Mouse (Mus musculus) kidney, postnatal 4 days (tissue): Measurements from ENCODE around the gene Baz1a.
A peak's percentile ranks its signal among the peaks of the same experiment; 100 is the strongest.
"Not testable (repeated sequence)": the region's sequence is repeated elsewhere in the genome, so short reads cannot be mapped to it uniquely, and the experiment has no call there.

Experiments
- DNase-seq, 2 experiments: peaks; one replicate each; pipeline ENCODE4 v3.0.0; 2021; ENCODE audit warnings: mixed read lengths in 2 of 2

Baz1a gene

GRCm38 (mm10) chr12:55007361-55008008 is 6.7 kb downstream of the Baz1a start:
- no peak for DNase-seq

DNA sequence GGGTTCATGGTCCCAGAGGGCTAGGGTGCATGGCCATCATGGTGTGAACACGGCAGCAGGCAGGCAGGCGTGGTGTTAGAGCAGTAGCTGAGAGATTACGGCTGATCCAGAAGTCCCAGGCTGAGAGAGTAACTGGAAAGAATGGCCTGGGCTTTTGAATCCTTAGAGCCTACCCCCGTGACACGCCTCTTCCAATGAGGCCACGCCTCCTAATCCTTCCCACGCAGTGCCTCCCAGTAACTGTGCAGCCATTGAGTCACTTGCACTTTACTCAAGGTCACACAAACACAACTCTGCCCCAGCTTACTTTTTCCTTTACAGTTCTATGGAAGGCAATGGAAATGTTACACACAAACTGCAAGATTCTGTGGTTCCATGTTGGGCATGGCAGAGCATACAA is 8.1 kb downstream of the Baz1a start:
- no peak for DNase-seq

DNA sequence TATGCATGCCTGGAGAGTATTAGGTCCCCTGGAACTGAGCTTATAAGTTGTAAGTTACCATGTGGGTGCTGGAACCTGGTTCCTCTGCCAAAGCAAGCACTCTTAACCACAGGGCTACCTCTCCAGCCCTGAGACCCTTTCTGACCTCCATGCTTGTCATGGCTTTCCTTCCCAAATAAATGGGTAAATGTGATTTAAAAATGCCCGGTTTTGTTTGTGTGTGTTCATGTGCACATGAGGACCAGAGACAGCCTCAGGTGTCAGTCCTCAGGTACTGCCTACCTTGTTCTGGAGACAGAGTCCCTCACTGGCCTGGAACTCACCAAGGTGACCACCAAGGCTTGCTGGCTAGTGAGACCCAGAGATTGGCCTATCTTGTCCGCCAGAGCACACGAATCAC is 9.8 kb downstream of the Baz1a start:
- DNase-seq, result no peak

GRCm38 (mm10) chr12:55003843-55004242 is 10.3 kb downstream of the Baz1a start:
- no peak for DNase-seq

DNA sequence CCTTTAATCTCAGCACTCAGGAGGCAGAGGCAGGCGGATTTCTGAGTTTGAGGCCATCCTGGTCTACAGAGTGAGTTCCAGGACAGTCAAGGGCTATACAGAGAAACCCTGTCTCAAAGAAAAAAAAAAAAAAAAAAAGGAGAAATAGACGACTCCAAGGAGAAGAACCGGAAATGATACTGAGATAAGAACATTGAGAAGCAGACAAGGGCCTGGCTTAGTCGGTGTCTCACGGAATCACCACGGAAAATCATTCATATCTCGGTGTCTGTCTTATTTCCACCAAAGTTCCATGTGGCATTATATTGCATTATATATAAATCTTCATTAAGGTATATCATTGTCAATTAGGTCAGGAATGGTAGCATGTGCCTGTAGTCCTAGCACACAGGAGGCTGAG is 11.6 kb downstream of the Baz1a start:
- DNase-seq, result not testable (repeated sequence)

GRCm38 (mm10) chr12:54999016-54999690 is 15.0 kb downstream of the Baz1a start:
- peak in 1 of 2 experiments; percentile 9 for DNase-seq

DNA sequence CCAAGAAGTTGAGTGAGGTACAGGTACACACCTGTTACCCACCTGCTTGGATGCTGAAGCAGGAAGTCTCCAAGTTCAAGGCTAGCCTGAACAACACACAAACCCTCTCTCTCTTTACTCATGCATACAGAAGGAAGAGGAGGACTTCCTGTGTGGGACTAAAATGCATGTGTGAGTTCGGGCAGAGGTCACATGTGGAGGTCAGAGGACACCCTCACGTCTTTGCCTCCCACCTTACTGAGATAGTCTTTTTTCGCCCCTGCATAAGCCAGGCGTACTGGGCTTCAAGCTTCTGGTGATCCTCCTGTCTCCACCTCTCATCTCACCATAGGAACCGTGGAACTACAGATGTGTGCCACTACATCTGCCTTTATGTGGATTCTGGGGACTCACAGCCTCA is 15.7 kb downstream of the Baz1a start:
- no peak for DNase-seq

DNA sequence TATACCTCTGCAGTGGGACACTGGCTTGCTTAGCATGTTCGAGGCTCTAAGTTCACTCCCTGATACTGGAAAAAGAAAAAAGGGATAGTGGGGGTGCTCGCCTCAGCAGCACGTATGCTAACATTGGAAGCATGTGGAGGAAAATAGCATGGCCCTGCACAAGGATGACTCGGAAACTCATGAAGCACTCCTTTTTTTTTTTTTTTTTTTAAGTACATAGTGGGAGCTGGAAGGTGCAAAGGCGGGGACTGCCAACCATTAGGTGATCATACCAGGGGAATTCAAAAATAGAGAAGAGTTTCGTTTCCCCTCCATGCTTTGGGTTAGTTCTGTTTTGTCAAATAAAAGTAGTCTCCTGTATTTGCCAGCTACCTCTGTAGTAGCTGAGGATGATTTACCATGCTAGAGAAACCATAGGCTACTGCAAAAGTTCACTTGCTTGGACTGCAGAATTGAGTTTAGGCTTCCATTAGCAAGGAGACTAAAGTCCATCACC is 17.1 kb downstream of the Baz1a start:
- no peak for DNase-seq

GRCm38 (mm10) chr12:54995965-54996364 is 18.2 kb downstream of the Baz1a start:
- DNase-seq, result no peak

- DNase-seq, result no peak
Measured at GRCm38 (mm10) chr12:54994418-54994817, 19.7 kb downstream of the Baz1a start.

- no peak for DNase-seq
Measured at GRCm38 (mm10) chr12:54994068-54994386, 20.1 kb downstream of the Baz1a start.

GRCm38 (mm10) chr12:54993246-54994067 is 20.7 kb downstream of the Baz1a start:
- no peak for DNase-seq

GRCm38 (mm10) chr12:54992814-54993213 is 21.3 kb downstream of the Baz1a start:
- no peak for DNase-seq

DNA sequence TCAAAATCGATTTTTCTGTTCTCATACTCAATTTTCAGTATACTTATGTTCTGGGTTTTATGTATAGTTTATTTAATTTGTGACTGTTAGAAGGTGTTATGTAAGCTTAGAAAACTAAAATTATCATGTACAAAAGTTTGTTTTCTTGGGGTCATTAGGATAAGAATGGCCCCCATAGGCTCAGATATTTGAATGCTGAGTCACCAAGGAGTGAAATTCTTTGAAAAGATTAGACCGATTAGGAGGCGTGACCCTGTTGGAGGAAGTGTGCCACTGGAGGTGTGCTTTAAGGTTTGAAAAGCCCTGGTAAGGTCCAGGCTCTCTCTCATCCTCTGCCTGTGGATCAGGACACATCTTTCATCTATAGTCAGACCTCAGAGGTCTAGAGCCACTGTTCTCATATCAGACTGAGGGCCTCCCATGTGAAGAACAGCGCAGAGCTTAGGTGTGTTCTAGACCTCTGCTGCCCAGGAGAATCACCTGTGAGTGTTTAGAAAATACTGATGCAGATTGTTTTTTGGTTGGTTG is 25.8 kb downstream of the Baz1a start:
- no peak for DNase-seq

GRCm38 (mm10) chr12:54987156-54987555 is 27.0 kb downstream of the Baz1a start:
- no peak for DNase-seq

DNA sequence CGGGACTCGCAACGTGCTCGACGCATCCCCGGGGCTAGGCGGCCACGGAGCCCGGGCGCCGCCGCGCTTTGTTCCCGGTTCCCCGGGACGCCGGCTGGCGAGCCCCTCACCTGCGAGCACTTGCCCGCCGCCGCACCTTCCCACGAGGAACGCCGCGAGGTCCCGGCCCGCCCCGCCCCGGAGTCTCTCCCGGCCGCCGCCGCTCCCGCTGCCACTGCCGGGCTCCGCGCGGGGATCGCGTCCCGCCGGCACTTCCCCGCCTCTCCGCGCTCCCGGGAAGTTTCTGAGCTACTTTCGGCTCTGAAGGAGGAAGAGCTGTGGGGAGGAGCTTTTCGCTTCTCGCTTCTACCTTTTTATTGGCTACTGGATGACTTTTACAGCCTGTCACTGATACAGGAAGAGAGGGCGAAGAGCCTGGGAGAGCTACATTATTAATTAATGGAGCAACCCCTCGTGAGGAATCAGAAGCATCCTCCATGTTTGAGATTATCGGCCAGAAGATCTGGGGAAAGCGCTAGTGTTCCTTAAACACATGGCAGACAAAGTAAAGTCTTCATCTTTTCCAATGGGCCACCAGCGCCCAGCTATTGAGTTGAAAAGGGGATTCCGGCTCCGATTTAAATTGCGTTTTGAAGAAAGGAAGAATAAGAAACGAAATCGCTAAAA is 28.0 kb downstream of the Baz1a start, which contains the start of gene Gm20403:
Gene Gm20403 (minus strand): TSS at position 478 of the 666 bp plus-strand sequence.
- DNase-seq, result peak; percentile 71 to 79

- DNase-seq, result peak; percentile 70 to 81
Measured at GRCm38 (mm10) chr12:54985257-54986051, 28.7 kb downstream of the Baz1a start.

DNA sequence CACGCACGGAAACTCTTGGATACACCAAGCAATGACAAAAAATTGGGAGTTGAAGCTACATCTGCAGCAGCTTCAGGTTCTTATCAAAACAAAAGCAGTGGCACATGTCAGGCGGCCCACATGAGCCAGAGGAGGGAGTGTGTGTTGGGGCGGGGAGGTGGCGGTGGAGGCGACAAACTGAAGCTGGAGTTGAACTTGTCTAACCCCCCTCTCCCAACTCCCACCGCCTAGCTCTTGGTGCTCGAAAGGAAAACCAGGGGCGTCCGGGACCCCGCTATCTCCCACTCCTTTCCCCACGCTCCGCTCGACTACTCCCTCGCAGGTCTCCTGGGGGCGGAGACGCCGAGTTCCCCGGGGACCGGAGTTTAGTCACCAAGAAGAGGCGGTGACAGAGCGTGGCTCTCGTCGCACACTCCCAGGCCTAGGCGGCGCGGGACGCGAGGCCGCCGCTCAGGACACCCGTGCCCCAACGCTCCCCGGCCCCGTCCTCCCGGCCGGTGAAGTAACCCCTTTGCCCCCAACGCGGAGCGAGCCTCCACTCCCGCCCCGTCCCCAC is 29.4 kb downstream of the Baz1a start:
- DNase-seq, result peak; percentile 73 to 81

GRCm38 (mm10) chr12:54982935-54983715 is 31.0 kb downstream of the Baz1a start:
- DNase-seq, result no peak

DNA sequence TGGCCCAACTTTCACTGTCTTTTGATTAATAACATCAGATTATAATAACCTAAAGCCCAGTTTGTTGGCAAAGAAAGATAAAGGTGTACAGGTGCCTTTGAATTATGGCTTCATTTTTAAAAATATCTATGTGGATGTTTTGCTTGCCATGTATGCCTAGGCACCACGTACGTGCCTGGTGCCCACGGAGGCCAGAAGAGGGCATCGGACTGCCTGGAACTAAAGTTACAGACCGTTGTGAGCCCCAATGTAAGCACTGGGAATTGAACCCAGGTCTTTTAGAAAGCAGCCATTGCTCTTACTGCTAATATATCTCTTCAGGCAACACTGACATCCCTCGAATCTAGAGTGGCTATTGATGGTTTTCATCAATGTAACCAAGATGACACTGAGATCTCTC is 32.2 kb downstream of the Baz1a start:
- no peak for DNase-seq

GRCm38 (mm10) chr12:54980939-54981338 is 33.2 kb downstream of the Baz1a start:
- no peak for DNase-seq
